Mouse (Mus musculus) adipocyte (in vitro differentiated cells): Measurements from ENCODE around the gene Pard3b.

ENCODE experiments used
- DNase-seq: peaks from one replicate; pipeline ENCODE4 v3.0.0-alpha.2; 2016; ENCODE audit warnings: low spot score

The Pard3b gene

GRCm38 (mm10) chr1:61751008-61751407, 112.4 kb downstream of the Pard3b start:
- DNase-seq = no peak

- no peak for DNase-seq
Measured at GRCm38 (mm10) chr1:61756771-61757170, 118.1 kb downstream of the Pard3b start.

- DNase-seq = peak; percentile 66
Measured at GRCm38 (mm10) chr1:61771213-61771612, 132.6 kb downstream of the Pard3b start.

- no peak for DNase-seq
Measured at GRCm38 (mm10) chr1:61778731-61779130, 140.1 kb downstream of the Pard3b start.

- no peak for DNase-seq
Measured at GRCm38 (mm10) chr1:61779906-61780305, 141.3 kb downstream of the Pard3b start.

DNA sequence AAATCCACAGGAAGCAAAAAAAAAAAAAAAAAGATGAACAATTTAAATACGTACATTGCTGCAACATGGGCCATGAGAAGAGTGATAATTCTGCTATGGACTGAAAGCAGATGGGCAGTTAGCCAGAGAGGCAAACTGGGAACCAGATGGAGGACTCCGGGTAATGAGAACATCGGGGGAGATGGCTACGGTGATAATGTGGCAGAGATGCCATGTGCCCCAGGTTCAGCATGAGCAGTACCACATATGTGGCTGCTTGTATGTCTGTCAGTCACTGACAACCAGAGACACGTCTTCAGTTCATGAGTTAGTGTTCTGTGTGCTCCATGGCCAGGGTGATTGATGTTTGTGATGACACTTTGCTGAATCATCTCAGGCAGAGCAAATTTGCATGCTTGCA, 157.7 kb downstream of the Pard3b start:
- DNase-seq = no peak

DNA sequence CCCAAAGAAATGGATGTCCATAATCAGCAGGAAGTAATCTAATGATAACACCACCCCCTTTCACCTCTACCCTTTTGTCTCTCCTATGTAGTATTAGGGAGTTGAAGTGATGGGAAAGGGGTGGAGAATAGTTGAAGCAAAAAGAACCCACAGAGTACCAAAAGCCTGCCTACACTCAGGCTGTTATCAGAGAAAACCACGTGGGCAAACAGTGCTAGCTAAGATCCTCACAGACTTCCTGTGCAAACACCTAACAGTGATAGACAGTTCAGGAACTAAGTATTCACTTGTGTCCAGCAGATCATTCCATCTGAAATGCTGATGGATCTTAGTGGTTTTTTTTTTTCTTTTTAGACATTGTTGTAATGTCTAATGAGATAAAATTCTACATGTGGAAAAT, 181.6 kb downstream of the Pard3b start:
- no peak for DNase-seq

DNA sequence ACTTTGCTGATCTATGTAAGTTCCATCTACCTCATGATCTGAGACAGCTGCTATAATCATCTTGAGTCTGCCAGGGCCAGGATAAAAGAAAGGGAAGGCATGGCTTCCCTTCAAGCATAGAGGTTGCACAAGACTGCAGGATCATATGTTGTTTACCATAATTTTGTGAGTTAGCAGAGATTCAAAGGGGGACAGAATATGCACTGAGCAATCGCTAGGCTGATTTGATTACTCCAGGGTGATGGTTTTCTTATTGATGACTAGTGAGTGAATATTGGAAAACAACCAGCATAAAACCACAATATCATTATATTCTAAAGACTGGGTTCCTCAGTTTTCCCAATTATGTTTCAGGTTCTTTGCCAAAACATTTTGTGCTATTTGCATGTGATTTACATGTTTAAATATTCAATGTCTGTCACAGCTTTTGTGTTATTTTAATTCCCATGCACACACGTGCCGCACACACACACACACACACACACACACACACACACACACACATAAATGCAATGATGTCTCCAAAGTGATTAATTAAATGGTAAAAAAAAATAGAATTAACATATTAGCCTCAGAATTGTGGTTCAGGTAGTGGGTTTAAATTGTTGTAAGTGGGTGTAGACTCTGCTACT, 187.1 kb downstream of the Pard3b start:
- no peak for DNase-seq

DNA sequence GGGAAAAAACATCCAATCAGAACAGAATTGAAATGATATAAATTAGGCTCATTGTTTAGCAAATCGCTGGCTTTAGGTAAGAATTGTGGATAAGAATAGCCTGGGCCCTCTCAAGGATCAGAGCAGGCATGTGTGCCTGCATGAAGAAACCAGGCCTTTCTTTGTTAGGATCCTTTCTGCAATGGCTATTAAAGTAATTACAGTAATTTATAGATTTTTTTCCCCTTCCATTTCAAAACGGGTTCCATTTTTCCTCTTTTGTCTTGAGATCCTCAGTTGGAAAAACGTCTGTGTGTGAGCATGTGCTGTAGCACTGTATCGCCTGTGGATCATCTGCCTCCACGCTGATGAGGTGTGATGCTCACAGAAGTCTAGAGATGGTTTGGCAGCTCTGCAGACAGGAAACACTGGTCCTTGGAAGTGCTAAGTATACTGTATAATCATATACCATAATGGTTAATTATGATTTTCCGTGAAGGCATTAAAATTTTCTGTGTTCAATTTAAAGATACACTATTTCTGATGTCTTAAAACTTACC, 198.5 kb downstream of the Pard3b start:
- no peak for DNase-seq

GRCm38 (mm10) chr1:61846606-61847005, 208.0 kb downstream of the Pard3b start:
- no peak for DNase-seq

GRCm38 (mm10) chr1:61849029-61849714, 210.5 kb downstream of the Pard3b start:
- DNase-seq = no peak

DNA sequence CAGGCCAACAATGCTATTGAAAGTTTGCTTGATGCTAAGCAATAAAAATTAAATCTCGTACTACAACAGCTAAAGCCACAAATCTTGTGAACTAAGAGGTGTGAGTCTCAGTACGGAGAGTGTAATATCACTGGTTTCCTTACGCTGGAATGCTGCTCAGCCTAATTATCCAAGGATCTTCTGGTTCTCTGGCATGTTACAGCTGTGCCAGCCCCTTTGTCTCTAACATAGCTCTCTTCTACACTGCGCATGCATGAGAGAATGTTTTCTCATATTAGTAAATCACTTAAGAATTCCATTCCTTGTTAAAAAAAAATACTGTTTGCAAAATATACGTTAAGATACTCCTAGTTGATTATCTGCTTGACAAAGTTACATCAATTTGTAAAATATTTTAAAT, 211.8 kb downstream of the Pard3b start:
- no peak for DNase-seq

GRCm38 (mm10) chr1:61851176-61851575, 212.6 kb downstream of the Pard3b start:
- DNase-seq = no peak

DNA sequence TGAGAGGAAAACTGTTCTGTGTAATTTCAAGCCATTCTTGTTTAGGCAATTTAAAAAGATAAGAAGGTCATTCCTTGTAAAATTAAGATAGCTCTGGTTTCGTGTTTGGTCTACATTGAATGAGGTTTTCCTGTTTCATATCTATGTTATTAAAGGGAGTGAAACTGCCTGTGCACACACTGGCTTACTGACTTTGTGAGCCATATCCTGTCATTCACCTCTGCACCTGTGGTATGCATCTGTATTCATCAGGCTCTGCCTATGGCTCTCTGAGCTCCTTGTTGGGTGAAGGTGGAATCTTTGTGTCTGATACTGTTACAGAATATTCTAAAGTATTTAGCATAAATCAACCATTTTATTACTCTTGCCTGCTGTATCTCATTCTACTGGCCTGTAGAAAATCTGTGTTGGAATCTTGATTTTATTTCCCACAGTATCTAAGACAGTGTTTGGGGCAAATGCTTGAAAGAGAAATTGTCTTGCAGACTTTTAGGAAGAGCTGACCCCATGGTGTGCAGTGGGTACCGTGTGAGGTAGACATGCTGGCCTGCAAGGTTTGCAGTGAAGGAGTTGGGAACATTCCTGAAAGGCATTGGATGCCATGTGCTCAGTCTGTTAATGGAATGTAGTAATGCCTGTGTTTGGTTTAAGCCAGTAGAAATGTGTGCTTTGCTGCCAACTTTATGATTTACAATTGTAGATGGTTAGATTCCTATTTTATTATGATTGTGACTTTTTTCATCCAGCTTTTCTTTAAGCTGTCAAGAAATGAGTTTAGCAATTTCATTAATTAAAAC, 228.9 kb downstream of the Pard3b start:
- no peak for DNase-seq

- DNase-seq = no peak
Measured at GRCm38 (mm10) chr1:61874875-61875274, 236.3 kb downstream of the Pard3b start.

- DNase-seq = no peak
Measured at GRCm38 (mm10) chr1:61879706-61880470, 241.3 kb downstream of the Pard3b start.

DNA sequence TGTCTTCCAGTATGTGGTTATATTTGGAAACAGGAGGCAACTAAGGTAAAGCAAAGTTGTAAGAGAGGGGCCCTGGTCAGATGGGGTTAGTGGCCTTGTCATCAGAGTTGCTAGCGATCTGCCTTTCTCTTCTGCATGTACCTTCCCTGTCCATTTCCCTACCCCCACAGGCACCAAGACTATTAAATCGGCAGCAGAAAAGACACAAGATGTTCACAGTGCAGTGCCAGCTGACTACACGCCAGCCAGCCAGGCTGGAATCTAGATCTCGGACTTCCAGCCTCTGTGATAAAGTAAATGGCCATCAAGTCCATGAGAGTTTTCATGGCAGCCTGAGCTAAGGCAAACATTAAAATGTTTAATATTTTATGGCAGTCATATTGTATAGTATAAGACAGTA, 257.4 kb downstream of the Pard3b start:
- DNase-seq = no peak

DNA sequence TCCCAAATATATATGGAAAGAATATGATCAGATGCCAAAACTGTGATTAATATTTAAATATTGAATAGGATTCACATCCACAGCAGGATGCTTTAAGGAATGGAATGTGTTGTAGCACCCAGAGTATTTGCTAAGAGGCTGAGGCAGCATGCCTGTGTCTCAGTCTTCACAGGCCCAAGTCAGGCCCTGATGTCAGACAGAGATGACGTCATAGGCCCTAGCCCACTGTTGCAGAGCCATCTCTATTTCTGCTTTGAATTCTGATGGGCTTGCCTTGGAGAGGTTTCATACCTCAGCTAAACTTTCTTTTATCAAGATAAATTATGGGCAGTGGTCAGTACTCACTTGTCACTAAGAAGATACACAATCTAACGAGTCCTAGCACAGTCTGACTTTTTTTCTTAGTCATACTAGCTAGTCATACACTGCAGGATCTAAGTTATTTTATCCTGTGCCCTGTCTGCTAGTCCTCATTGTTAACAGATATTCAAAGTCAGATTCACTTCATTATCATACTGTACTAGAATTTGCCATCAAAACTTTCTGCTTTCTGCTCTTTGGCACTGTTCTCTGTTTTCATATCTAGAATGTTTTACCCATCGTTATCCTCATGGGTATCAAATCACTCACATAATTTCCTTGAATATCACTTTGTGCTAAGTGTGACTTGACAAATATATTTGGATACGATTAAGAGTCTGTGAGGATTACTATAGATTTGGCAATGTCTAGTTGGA, 264.8 kb downstream of the Pard3b start:
- no peak for DNase-seq

DNA sequence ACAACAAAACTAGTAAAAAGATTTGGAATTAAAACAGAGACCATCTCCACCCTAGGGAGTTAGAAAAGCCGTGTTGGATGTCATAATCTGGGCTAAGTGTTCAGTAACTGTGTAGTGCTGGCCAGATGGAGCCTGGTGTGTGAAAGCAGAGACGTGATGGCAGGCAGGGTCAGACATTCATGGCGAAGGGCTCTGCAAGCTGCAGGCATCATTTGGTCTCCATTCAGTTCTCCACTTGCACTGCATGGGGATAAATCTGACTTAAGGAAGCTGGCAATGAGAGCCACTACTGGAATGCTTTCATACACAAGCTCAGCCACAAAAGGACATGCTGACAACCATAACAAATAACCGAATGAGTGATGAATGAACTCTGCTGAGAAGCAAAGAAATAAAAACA, 265.4 kb downstream of the Pard3b start:
- DNase-seq = no peak

- no peak for DNase-seq
Measured at GRCm38 (mm10) chr1:61912931-61913330, 274.3 kb downstream of the Pard3b start.

GRCm38 (mm10) chr1:61924958-61925357, 286.3 kb downstream of the Pard3b start:
- DNase-seq = peak; percentile 4
